Mouse (Mus musculus) cerebellum, adult (tissue): ENCODE measurements around the gene Gde1.

Experiments
- ATAC-seq: cut with Nextera tagmentation; 2 replicates; pipeline ENCODE4 v1.9.2; 2017; ENCODE audit warnings: mild to moderate bottlenecking, moderate library complexity, mixed read lengths; ENCODE audit not compliant: insufficient number of reproducible peaks, low FRiP score, low TSS enrichment

Gde1 gene

GRCm38 (mm10) chr7:118708002-118708401, 2.4 kb upstream of the Gde1 start:
- no peak for ATAC-seq

- no peak for ATAC-seq
These were observed 1.6 kb upstream of the Gde1 start for GRCm38 (mm10) chr7:118707216-118707615.

- ATAC-seq, result no peak
These were observed 910 bp upstream of the Gde1 start for GRCm38 (mm10) chr7:118706488-118706887.

GRCm38 (mm10) chr7:118706051-118706450, 473 bp upstream of the Gde1 start:
- ATAC-seq, result peak; percentile 24; the same call in 1 of the 2 replicates

GRCm38 (mm10) chr7:118704001-118704850, 1.4 kb downstream of the Gde1 start:
- no peak for ATAC-seq

GRCm38 (mm10) chr7:118703144-118703561, 2.4 kb downstream of the Gde1 start:
- no peak for ATAC-seq

GRCm38 (mm10) chr7:118698882-118699281, 6.7 kb downstream of the Gde1 start:
- ATAC-seq, result no peak

GRCm38 (mm10) chr7:118697168-118697567, 8.4 kb downstream of the Gde1 start:
- ATAC-seq, result no peak

- ATAC-seq, result no peak
These were observed 9.4 kb downstream of the Gde1 start for GRCm38 (mm10) chr7:118696146-118696545.

- ATAC-seq, result no peak
These were observed 14.3 kb downstream of the Gde1 start for GRCm38 (mm10) chr7:118691287-118691686.

GRCm38 (mm10) chr7:118689088-118689487, 16.5 kb downstream of the Gde1 start:
- ATAC-seq, result 0 out of 2 replicates have a peak, but pooled peaks have one; percentile 49

- peak; percentile 70 for ATAC-seq
These were observed 17.4 kb downstream of the Gde1 start for GRCm38 (mm10) chr7:118688199-118688598.

GRCm38 (mm10) chr7:118676826-118677225, 28.8 kb downstream of the Gde1 start:
- no peak for ATAC-seq

- ATAC-seq, result no peak
These were observed 35.4 kb downstream of the Gde1 start for GRCm38 (mm10) chr7:118670142-118670541.

GRCm38 (mm10) chr7:118667773-118668172, 37.8 kb downstream of the Gde1 start:
- ATAC-seq, result no peak

- no peak for ATAC-seq
These were observed 48.8 kb downstream of the Gde1 start for GRCm38 (mm10) chr7:118656730-118657129.

- ATAC-seq, result no peak
These were observed 52.8 kb downstream of the Gde1 start for GRCm38 (mm10) chr7:118652572-118653295.

GRCm38 (mm10) chr7:118650891-118651290, 54.7 kb downstream of the Gde1 start:
- no peak for ATAC-seq

- no peak for ATAC-seq
These were observed 55.5 kb downstream of the Gde1 start for GRCm38 (mm10) chr7:118650119-118650518.

- peak; percentile 56 for ATAC-seq
These were observed 56.2 kb downstream of the Gde1 start for GRCm38 (mm10) chr7:118649328-118649727.

GRCm38 (mm10) chr7:118646237-118646636, 59.3 kb downstream of the Gde1 start:
- no peak for ATAC-seq
